Mouse (Mus musculus) kidney, embryonic 14.5 days (tissue): ENCODE data around the gene Csgalnact2. TPM values are rescaled to one million over a fixed set of nuclear protein-coding genes. Genes with fewer than 3 reads are reported as not detected.

ENCODE experiments used
- ATAC-seq: fragments of 200-750 bp; cut with Nextera tagmentation; 2 replicates; pipeline ENCODE4 v1.8.0; 2017; ENCODE audit warnings: moderate number of reproducible peaks, mild to moderate bottlenecking, moderate TSS enrichment, moderate library complexity; ENCODE audit not compliant: low FRiP score, low TSS enrichment
- H3K27ac ChIP-seq: fragments of 300-500 bp; sonication (generic); 2 replicates; pipeline ENCODE4 v1.5.1; 2014; ENCODE audit warnings: low read depth, mild to moderate bottlenecking, low read length, moderate library complexity, mixed read lengths
- H3K27me3 ChIP-seq: fragments of 300-500 bp; sonication (generic); 2 replicates; pipeline ENCODE4 v1.6.1; 2014; ENCODE audit warnings: mild to moderate bottlenecking, low read length; ENCODE audit not compliant: control insufficient read depth, insufficient read depth
- H3K36me3 ChIP-seq: fragments of 300-500 bp; sonication (generic); 2 replicates; pipeline ENCODE4 v1.6.1; 2014; ENCODE audit warnings: low read length, mixed read lengths; ENCODE audit not compliant: control insufficient read depth, insufficient read depth
- H3K4me1 ChIP-seq: fragments of 300-500 bp; sonication (generic); 2 replicates; pipeline ENCODE4 v1.6.1; 2014; ENCODE audit warnings: low read length, mixed read lengths; ENCODE audit not compliant: control insufficient read depth, insufficient read depth
- H3K4me2 ChIP-seq: fragments of 300-500 bp; sonication (generic); replicated peaks from 2 replicates; pipeline ENCODE4 v1.6.1; 2014; ENCODE audit warnings: low read depth, mild to moderate bottlenecking, low read length
- H3K4me3 ChIP-seq: fragments of 300-500 bp; sonication (generic); 2 replicates; pipeline ENCODE4 v1.5.1; 2014; ENCODE audit warnings: mild to moderate bottlenecking, low read length
- H3K9ac ChIP-seq: fragments of 300-500 bp; sonication (generic); 2 replicates; pipeline ENCODE4 v1.6.1; 2014; ENCODE audit warnings: low read depth, mild to moderate bottlenecking, low read length, moderate library complexity
- H3K9me3 ChIP-seq: fragments of 300-500 bp; sonication (generic); 2 replicates; pipeline ENCODE4 v1.6.1; 2016; ENCODE audit warnings: low read length; ENCODE audit not compliant: control insufficient read depth
- WGBS: fragments of 180-500 bp; shearing (Covaris S2); extraction: QIAGEN DNeasy Blood & Tissue Kit; methylation state at CpG from one replicate; pipeline ENCODE4 v1.1.7; 2014; 5-methylcytosine and 5-hydroxymethylcytosine counted together
- polyA plus RNA-seq: library from polyadenylated mRNA; unstranded; fragments of >200 nt; fragmentation: Nextera tagmentation; extraction: Ambion mirVana; gene quantifications from 2 replicates; pipeline ENCODE4 v1.2.1, GENCODE M21; 2014

Csgalnact2 gene
- polyA plus RNA-seq, 1 experiment from 2014 or later, result 18.4 TPM

DNA sequence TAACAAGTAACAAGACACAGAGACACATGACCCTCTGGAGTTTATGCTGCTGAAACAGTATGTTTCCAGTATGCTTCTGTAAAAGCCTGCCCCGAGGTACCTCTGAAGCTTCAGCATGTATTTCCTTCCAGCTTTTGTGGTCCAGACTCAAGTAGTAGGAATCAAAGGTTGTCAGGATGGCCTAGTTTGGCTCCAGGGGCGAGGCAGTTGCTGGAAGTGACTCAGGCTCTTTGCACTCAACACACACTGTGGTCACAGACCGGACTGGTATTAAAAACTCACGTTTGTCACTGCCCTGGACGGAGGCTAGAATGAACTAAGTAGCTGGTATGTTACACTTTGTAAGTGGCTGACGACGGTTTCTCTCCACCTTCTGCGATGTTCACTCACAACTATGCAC lies 12.0 kb upstream of the Csgalnact2 start:
- H3K36me3 ChIP-seq, result no peaks in the 10 kb centered on the region
- no peak for ATAC-seq

DNA sequence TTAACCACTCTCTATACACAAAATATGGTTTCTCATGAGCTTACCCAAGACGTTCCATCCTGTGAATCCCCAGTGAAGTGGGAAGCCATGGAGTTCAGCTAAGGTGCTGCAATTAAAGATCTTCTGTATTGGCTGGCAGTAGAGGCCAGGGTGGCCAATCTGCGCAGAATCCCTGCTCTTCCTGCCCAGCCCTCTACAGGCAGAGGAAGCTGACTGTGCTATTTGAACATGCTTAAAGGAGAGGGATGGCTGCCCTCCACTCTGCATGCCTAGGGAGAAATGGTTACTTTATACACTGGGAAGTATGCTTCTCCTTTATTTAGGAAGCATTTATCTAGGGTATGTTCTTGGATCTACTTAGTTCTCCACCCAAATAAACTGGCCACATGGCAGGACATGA lies 11.6 kb upstream of the Csgalnact2 start:
- no peak overlapping the region for H3K9ac ChIP-seq
- H3K27ac ChIP-seq, result no peak overlapping the region
- no peaks in the 10 kb centered on the region for H3K36me3 ChIP-seq
- H3K27me3 ChIP-seq, result no peaks in the 10 kb centered on the region
- no peak overlapping the region for H3K4me3 ChIP-seq
- H3K4me2 ChIP-seq, result no peak overlapping the region
- no peaks in the 10 kb centered on the region for H3K9me3 ChIP-seq
- ATAC-seq, result no peak
- 88% methylated on average over 2 of the region's 2 CpGs for WGBS
- H3K4me1 ChIP-seq, result no peaks in the 10 kb centered on the region

More for the DNA sequence above, 12.0 kb upstream of the Csgalnact2 start:
- H3K9me3 ChIP-seq, result no peaks in the 10 kb centered on the region
- no peaks in the 10 kb centered on the region for H3K4me1 ChIP-seq
- no peaks in the 10 kb centered on the region for H3K27me3 ChIP-seq
- H3K4me2 ChIP-seq, result no peak overlapping the region
- H3K27ac ChIP-seq, result no peak overlapping the region
- H3K9ac ChIP-seq, result no peak overlapping the region
- WGBS, result 79% methylated on average over 8 of the region's 8 CpGs
- H3K4me3 ChIP-seq, result no peak overlapping the region

DNA sequence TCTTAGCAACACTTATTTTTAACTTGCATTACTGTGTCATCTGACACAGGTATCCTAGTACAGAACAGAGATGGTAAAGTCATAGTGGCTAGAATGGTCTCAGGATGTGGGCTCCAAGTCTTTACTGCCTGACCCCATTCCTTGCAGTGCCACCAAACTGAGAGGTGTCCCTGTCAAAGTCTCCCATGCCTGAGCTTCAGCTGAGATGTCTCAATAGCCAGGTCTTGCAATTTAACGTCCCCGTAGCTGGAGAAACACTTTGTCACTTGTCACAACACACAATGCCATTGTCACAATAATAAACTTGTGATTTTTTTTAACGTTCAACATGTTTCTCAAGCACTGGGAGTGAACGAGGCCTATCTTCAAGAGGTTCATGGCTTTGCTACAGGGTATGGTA lies 11.2 kb upstream of the Csgalnact2 start:
- ATAC-seq, result no peak
- Histone ChIP-seq H3K27me3 (no peaks in the 10 kb centered on the region), H3K4me2 (no peak overlapping the region), H3K4me1 (no peaks in the 10 kb centered on the region), H3K9me3 (no peaks in the 10 kb centered on the region), H3K9ac (no peak overlapping the region), H3K36me3 (no peaks in the 10 kb centered on the region), H3K4me3 (no peak overlapping the region), H3K27ac (no peak overlapping the region)
- WGBS, result 87% methylated on average over 4 of the region's 4 CpGs

DNA sequence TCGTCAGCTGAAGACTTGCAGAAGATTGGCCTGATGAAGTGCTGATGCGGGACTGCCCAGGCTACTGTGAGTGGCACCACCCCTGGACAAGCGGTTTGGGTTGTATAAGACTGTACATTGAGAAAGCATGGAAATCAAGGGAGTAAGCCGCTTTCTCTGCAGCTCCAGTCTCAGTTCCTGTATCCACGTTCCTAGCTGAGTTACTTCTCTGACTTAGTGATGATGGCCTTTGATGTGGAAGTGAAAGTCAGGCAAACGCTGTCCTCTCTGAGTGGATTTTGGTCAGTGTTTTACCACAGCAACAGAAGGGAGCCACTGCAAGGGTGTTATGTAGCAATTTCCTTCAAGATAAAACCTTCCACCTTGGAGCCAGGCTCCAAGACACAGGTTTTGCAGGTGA lies 2.0 kb upstream of the Csgalnact2 start:
- no peak for ATAC-seq
- H3K9me3 ChIP-seq, result 0 out of 2 replicates have a peak, but pooled peaks cover 2% of the 10 kb centered on the region
- no peak overlapping the region for H3K4me3 ChIP-seq
- no peaks in the 10 kb centered on the region for H3K27me3 ChIP-seq
- H3K4me2 ChIP-seq, result no peak overlapping the region
- no peak overlapping the region for H3K9ac ChIP-seq
- H3K36me3 ChIP-seq, result no peaks in the 10 kb centered on the region
- no peak overlapping the region for H3K27ac ChIP-seq
- H3K4me1 ChIP-seq, result 0 out of 2 replicates have a peak, but pooled peaks cover 2% of the 10 kb centered on the region
- WGBS, result 81% methylated on average over 6 of the region's 6 CpGs

DNA sequence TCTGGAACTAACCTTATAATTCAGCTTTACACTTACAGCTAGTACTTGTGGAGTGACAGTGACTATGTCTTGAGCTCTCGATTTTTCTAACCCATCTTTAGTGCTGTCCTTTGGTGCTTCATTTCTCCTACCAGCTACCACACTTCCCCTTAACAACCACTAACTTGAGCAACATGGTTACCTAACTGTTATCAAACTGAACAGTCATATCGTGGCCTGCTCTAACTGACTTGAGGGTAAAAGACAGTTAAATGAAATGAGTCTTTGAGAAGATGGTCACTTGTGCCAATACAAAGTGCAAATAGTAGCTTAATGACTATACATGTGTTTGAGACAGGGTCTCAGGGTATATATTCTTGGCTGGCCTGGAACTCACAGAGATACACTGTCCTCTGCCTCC lies 1.8 kb downstream of the Csgalnact2 start:
- no peak for ATAC-seq
- H3K27me3 ChIP-seq, result no peaks in the 10 kb centered on the region
- WGBS, result 86% methylated on average over 2 of the region's 2 CpGs
- H3K4me1 ChIP-seq, result 0 out of 2 replicates have a peak, but pooled peaks cover 2% of the 10 kb centered on the region
- no peaks in the 10 kb centered on the region for H3K36me3 ChIP-seq
- H3K27ac ChIP-seq, result no peak overlapping the region
- no peak overlapping the region for H3K4me2 ChIP-seq
- H3K4me3 ChIP-seq, result no peak overlapping the region
- H3K9me3 ChIP-seq, result no peaks in the 10 kb centered on the region
- no peak overlapping the region for H3K9ac ChIP-seq

DNA sequence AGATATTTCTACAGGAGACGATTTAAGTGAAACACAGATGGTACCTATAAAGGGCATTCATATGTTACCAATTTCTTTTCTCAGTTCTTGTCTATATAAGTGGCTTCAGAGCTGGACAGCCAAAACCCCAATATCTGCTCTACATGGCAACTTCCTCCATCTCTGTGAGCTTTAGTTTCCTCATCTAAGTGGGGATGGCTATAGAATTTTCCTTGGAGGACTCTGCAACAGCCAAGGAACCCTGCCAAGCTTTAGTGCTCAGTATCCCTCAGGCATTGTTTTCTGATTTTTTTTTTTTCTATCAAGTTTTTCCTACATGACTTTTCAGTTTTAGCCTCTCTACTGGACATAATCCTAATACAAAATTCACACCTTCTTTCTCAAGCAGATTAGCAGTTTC lies 4.5 kb downstream of the Csgalnact2 start:
- H3K4me2 ChIP-seq, result no peak overlapping the region
- WGBS, result 84% methylated on average over 1 of the region's 1 CpGs
- H3K27ac ChIP-seq, result no peak overlapping the region
- ATAC-seq, result no peak
- H3K36me3 ChIP-seq, result no peaks in the 10 kb centered on the region
- H3K27me3 ChIP-seq, result no peaks in the 10 kb centered on the region
- no peak overlapping the region for H3K4me3 ChIP-seq
- no peak overlapping the region for H3K9ac ChIP-seq
- 0 out of 2 replicates have a peak, but pooled peaks cover 2% of the 10 kb centered on the region for H3K4me1 ChIP-seq
- no peaks in the 10 kb centered on the region for H3K9me3 ChIP-seq

DNA sequence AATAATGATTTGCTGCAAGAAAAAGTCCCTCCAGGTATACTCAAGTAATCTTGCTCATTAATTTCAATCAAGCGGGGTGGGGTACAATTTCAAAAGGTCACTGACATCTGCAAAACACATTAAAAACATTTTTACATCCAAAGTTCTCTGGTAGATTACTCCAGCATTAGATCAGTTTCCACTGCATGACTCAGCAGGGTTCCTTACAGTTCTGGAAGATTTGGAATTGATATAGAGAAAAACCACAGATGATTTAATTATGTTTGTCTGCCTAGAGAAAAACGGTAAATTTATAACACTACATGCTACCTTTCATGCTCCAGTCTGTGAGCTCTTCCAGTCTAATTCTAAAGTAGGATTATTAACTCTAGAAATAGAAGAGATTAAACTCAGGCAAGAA lies 8.9 kb downstream of the Csgalnact2 start:
- WGBS, result 78% methylated on average over 2 of the region's 2 CpGs
- no peak overlapping the region for H3K9ac ChIP-seq
- no peak overlapping the region for H3K4me2 ChIP-seq
- no peaks in the 10 kb centered on the region for H3K27me3 ChIP-seq
- no peak for ATAC-seq
- no peaks in the 10 kb centered on the region for H3K9me3 ChIP-seq
- H3K4me1 ChIP-seq, result no peaks in the 10 kb centered on the region
- H3K36me3 ChIP-seq, result no peaks in the 10 kb centered on the region
- H3K4me3 ChIP-seq, result no peak overlapping the region
- no peak overlapping the region for H3K27ac ChIP-seq

DNA sequence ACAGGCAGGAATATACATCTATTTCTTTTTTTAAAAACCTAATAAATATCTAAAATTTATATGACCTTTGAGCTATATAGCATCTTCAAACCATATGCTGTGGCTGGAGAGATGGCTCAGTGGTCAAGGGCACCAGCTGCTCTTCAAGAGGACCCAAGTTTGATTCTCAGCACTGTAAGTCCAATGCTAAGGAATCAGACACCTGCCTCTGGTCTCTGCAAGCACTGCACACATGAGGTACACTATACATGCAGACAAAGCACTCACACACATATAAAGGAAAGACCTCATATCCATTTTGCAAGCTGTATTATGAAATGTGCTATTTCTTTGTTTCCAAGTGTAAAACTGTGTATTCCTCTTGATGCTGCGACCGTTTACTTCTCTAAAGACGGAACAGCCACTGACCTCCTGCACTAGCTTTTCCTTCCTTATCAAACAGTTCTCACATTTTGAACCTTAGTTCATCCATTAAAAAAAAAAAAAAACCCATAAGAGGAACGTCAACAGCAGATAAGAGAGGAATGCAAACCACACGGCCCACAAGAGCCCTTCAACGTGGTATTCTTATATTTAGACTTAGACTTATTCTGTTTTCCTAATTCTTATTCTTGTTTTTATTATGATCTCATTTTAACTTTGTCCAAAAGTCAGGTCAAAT lies 11.0 kb downstream of the Csgalnact2 start:
- H3K4me2 ChIP-seq, result no peak overlapping the region
- WGBS, result 71% methylated on average over 6 of the region's 6 CpGs
- no peaks in the 10 kb centered on the region for H3K27me3 ChIP-seq
- no peak overlapping the region for H3K9ac ChIP-seq
- no peak for ATAC-seq
- H3K36me3 ChIP-seq, result peaks cover 7% of the 10 kb centered on the region; the same call in 1 of the 2 replicates
- H3K4me1 ChIP-seq, result no peaks in the 10 kb centered on the region
- no peak overlapping the region for H3K27ac ChIP-seq
- H3K4me3 ChIP-seq, result no peak overlapping the region
- no peaks in the 10 kb centered on the region for H3K9me3 ChIP-seq

DNA sequence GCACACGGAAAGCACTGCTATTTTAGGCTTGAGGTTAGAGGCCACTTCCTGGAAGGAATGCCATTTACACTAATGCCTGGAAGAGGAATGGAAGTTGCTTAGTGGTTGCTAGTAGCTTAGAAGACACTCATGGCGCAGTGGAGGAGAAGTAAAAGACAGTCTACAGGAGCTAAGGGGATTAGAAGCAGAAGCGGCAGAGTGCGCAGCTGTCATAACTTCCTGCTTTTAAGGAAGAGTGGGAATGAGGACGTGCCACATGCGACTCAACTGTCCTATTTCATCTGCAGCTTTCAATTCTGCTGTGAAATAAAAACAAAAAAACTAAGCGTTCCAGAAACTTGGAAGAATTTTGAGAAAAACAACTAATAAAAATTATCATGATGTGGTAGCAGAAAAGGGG lies 11.7 kb downstream of the Csgalnact2 start:
- Histone ChIP-seq H3K27ac (no peak overlapping the region), H3K4me2 (no peak overlapping the region), H3K9ac (no peak overlapping the region), H3K4me1 (no peaks in the 10 kb centered on the region), H3K36me3 (peaks cover 12% of the 10 kb centered on the region; the same call in 1 of the 2 replicates), H3K9me3 (no peaks in the 10 kb centered on the region), H3K4me3 (no peak overlapping the region), H3K27me3 (no peaks in the 10 kb centered on the region)
- no peak for ATAC-seq
- WGBS, result 81% methylated on average over 7 of the region's 7 CpGs
